Mouse (Mus musculus): ENCODE measurements around the gene Rab4b.

Rab4b gene

GRCm38 (mm10) chr7:27178324-27179216 is at the start of gene Rab4b:
Gene Rab4b, minus strand, starts transcription at chr7:27178896.
- DNase-seq (ENCODE audit: low read depth), result peak; percentile 100

GRCm38 (mm10) chr7:27228281-27228821 is 49.7 kb upstream of the Rab4b start, which contains the start of gene Itpkc:
Gene Itpkc, minus strand, starts transcription at chr7:27228661.
- DNase-seq (ENCODE audit: low read depth), result peak; percentile 92

GRCm38 (mm10) chr7:27227676-27228075 is 49.0 kb upstream of the Rab4b start:
- DNase-seq (ENCODE audit: low read depth), result no peak

- DNase-seq (ENCODE audit: low read depth), result no peak
Observed at GRCm38 (mm10) chr7:27227276-27227675, 48.6 kb upstream of the Rab4b start.

GRCm38 (mm10) chr7:27224877-27225575 is 46.3 kb upstream of the Rab4b start:
- peak; percentile 60 for DNase-seq (ENCODE audit: low read depth)

- no peak for DNase-seq (ENCODE audit: low read depth)
Observed at GRCm38 (mm10) chr7:27222538-27222937, 43.8 kb upstream of the Rab4b start.

GRCm38 (mm10) chr7:27221939-27222338 is 43.2 kb upstream of the Rab4b start:
- DNase-seq (ENCODE audit: low read depth), result no peak

GRCm38 (mm10) chr7:27219937-27220336 is 41.2 kb upstream of the Rab4b start:
- no peak for DNase-seq (ENCODE audit: low read depth)

- peak; percentile 20 for DNase-seq (ENCODE audit: low read depth)
Observed at GRCm38 (mm10) chr7:27218586-27218985, 39.9 kb upstream of the Rab4b start.

GRCm38 (mm10) chr7:27212626-27213025 is 33.9 kb upstream of the Rab4b start:
- DNase-seq (ENCODE audit: low read depth), result no peak

- no peak for DNase-seq (ENCODE audit: low read depth)
Observed at GRCm38 (mm10) chr7:27203730-27204449, 25.2 kb upstream of the Rab4b start.

- no peak for DNase-seq (ENCODE audit: low read depth)
Observed at GRCm38 (mm10) chr7:27198779-27199178, 20.1 kb upstream of the Rab4b start.

- DNase-seq (ENCODE audit: low read depth), result no peak
Observed at GRCm38 (mm10) chr7:27198355-27198754, 19.7 kb upstream of the Rab4b start.

GRCm38 (mm10) chr7:27197634-27198033 is 18.9 kb upstream of the Rab4b start:
- DNase-seq (ENCODE audit: low read depth), result no peak

GRCm38 (mm10) chr7:27197136-27197535 is 18.4 kb upstream of the Rab4b start:
- DNase-seq (ENCODE audit: low read depth), result no peak

- peak; percentile 99 for DNase-seq (ENCODE audit: low read depth)
Observed at GRCm38 (mm10) chr7:27195681-27196611, 17.2 kb upstream of the Rab4b start, which contains the start of the genes BC024978 and Snrpa. Gene BC024978, plus strand, starts transcription at chr7:27195781. Gene Snrpa, minus strand, starts transcription at chr7:27196271.

- no peak for DNase-seq (ENCODE audit: low read depth)
Observed at GRCm38 (mm10) chr7:27193731-27194130, 15.0 kb upstream of the Rab4b start.

GRCm38 (mm10) chr7:27192434-27192833 is 13.7 kb upstream of the Rab4b start:
- DNase-seq (ENCODE audit: low read depth), result no peak

- no peak for DNase-seq (ENCODE audit: low read depth)
Observed at GRCm38 (mm10) chr7:27189271-27189931, 10.7 kb upstream of the Rab4b start.

- no peak for DNase-seq (ENCODE audit: low read depth)
Observed at GRCm38 (mm10) chr7:27185986-27186385, 7.3 kb upstream of the Rab4b start.

All from fibroblast of lung, adult 2 months (primary cell).